Comparison of ENCODE assay signal across 27 mouse cellular contexts in the genomic region with DNA sequence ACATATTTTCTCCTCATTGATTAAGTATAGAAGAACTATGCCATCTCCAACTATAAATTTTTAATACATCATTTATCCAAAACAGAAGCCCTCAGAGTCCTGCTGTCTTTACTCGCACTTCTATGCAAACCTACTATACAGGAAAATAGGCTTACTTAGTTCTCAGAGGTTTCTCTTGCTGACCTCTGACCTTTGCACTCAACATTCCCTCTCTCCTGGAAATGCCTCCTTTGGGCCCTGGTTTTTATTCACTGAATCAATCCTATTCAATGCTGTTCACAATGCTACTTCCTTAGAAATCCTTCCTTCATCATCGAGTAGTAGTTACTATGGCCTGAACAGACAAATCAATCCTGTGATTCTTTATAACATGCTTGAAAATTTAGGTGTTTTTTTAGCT.
"Had no signal": no experiment of that assay in that cellular context is flagged by ENCODE, and none has a peak within 500 bp of the region (broad histone marks: within the 10 kb centered on the region; RNA-seq: fewer than 3 reads in every experiment).

No protein-coding gene starts in this region.

- H3K4me2 ChIP-seq: heart, embryonic 11.5 days; heart, embryonic 13.5 days; heart, embryonic 15.5 days; hindbrain, embryonic 13.5 days; hindbrain, embryonic 15.5 days; kidney, embryonic 15.5 days; limb, embryonic 12.5 days; liver, embryonic 11.5 days had no signal

- H3K9ac ChIP-seq: heart, embryonic 13.5 days; heart, embryonic 15.5 days; hindbrain, embryonic 13.5 days; hindbrain, embryonic 15.5 days; kidney, embryonic 15.5 days; limb, embryonic 12.5 days had no signal

- H3K4me3 ChIP-seq: heart, adult 2 months; heart, embryonic 13.5 days; heart, embryonic 15.5 days; hindbrain, embryonic 13.5 days; hindbrain, embryonic 15.5 days; kidney, embryonic 15.5 days; left cerebral cortex, adult 2 months; limb, embryonic 10.5 days; limb, embryonic 12.5 days had no signal

- H3K9me3 ChIP-seq: heart, embryonic 13.5 days; heart, embryonic 15.5 days; hindbrain, embryonic 13.5 days; hindbrain, embryonic 15.5 days; kidney, embryonic 15.5 days; limb, embryonic 10.5 days; limb, embryonic 12.5 days had no signal

- ATAC-seq: hindbrain, postnatal 0 days; intestine, embryonic 16.5 days had no signal

- H3K4me1 ChIP-seq: heart, embryonic 15.5 days; hindbrain, embryonic 13.5 days; hindbrain, embryonic 15.5 days; kidney, embryonic 15.5 days; limb, embryonic 10.5 days; limb, embryonic 12.5 days had no signal

- DNase-seq: gastrocnemius, postnatal 14 days; gastrocnemius, postnatal 36 days; heart, adult 11 months; heart, adult 2 months; heart, postnatal 14 days; heart, postnatal 36 days; kidney, adult 11 months; kidney, adult 2 months; kidney, adult 9 months; kidney, postnatal 14 days; kidney, postnatal 36 days; layer of hippocampus, adult 9-11 months; layer of hippocampus, postnatal 36 days; liver had no signal

- H3K27me3 ChIP-seq: heart, embryonic 13.5 days; heart, embryonic 15.5 days; hindbrain, embryonic 13.5 days; hindbrain, embryonic 15.5 days; kidney, embryonic 15.5 days; limb, embryonic 12.5 days had no signal

- H3K36me3 ChIP-seq: heart, embryonic 13.5 days; heart, embryonic 15.5 days; hindbrain, embryonic 13.5 days; hindbrain, embryonic 15.5 days; kidney, embryonic 15.5 days; limb, embryonic 10.5 days; limb, embryonic 12.5 days had no signal

- H3K27ac ChIP-seq: heart, adult 2 months; heart, embryonic 13.5 days; heart, embryonic 15.5 days; hindbrain, embryonic 13.5 days; hindbrain, embryonic 15.5 days; hindbrain, postnatal 0 days; kidney, embryonic 15.5 days; kidney, postnatal 0 days; left cerebral cortex, adult 2 months; limb, embryonic 10.5 days; limb, embryonic 12.5 days had no signal
